Mouse (Mus musculus): ENCODE measurements around the gene Slc1a2.
A peak's percentile ranks its signal among the peaks of the same experiment; 100 is the strongest.

Slc1a2 gene

GRCm38 (mm10) chr2:102712678-102713628, 54.5 kb downstream of the Slc1a2 start:
- DNase-seq (ENCODE audit: low spot score in 2 of 2) = no peak

DNA sequence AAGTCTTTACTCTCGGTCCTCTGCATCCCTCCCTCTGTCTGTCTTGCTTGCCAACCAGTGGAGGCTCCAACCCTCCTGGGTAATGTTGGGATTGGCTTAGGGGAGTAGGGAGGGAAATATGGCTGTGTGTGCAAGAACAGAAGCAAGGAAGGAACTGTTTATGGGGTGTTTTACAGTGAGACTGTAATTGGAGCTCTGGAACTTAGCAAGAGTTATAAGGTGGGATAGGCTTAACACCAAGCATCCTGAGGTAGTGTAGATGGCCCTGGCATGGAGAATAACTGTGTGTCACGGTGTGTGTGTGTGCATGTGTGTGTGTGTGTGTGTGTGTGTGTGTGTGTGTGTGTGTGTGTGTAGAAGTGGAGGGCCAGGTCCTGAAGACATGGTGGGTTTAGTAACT, 55.9 kb downstream of the Slc1a2 start:
- no peak for DNase-seq (ENCODE audit: low spot score in 2 of 2)

DNA sequence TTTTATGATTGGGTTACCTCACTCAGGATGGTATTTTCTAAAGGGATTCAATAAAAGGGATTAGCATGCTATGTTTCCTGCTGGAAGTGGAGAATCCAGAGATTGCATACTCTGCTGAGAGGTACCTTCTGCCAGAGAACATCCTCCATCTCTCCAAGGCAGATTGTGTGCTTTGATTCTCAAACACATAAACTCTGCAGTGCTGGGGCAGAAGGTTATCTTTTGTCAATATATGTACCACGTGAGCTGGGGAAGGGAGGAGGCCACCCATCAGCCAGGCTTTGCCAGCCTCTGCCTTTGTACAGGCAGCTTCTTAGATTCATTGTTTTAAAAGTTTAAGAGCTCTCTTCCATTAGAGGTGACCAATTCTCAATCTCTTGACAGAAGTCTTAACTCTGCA, 57.3 kb downstream of the Slc1a2 start:
- DNase-seq (ENCODE audit: low spot score in 2 of 2) = no peak

DNA sequence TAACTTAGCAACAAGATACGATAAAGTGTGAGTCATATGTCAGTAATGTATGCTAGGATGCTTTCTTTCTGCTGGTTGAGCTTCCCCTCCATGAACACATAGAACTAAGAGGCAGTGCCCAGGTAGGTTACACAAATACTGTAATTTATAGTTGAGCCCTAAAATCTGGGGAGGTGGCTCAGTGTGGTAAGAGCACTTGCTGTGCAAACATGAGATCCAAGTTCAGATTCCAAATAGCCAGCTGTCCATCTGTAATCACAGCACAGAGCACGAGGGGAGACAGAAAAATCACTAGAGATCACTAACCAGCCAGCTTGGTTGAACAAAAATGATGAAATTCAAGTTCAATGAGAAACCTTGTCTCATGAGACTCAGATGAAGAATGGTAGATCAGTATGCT, 63.4 kb downstream of the Slc1a2 start:
- no peak for DNase-seq (ENCODE audit: low spot score in 2 of 2)

DNA sequence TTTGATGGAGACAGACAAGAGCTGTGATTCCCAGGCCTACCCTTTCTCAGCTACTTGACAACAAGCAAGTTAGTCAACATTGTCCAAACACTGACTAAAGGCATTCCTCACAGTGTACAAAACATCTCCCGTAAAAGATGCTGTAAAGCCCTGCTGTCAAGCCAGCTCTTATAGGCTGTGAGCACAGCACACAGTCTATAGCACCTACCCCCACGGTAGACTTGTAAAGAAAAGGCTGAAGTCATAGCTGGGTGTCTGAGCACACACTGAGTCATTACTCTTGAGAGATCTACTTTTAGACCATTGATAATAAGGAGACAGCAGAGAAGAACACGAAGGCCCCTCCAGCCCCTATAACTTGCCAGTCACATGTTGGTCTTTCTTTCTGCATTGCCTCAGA, 66.6 kb downstream of the Slc1a2 start:
- DNase-seq (ENCODE audit: low spot score in 2 of 2) = no peak

DNA sequence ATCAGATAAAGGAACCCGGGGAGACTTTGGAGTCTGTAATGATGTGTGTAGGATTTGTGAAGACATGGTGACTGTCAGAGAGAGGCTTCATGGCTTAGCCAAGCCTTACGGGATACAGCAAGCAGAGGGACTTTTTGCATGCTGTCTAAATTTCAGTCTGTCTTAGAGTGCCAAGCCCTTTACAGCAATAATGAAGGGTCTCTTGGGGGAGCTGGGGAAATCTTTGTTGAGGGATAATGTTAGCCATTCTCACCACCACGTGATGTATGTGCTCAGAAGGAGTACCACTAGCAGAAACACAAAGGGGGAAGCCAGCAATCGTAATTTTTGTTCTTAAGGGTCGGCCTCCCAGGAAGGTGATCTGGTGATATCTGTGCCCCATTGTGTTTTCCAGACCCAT, 71.9 kb downstream of the Slc1a2 start:
- DNase-seq (ENCODE audit: low spot score in 2 of 2) = no peak

DNA sequence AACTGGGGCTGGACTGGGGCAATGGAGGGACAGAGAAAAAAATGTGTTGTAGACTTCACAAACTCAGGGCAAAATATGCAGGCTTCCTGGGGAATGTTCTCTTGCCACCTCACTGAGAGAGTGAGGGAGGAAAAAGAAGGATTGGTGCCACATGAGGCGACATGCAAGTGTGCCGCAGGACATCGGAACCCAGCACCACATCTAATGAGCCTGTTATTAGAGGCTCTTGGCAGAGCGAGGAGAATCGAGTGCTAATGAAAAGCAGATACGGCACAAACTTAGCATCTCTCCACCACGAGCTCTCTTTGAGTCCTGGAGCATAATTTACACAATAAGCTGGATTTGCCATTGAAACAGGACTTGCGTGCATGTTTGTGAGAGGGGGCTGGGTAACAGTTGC, 72.3 kb downstream of the Slc1a2 start:
- no peak for DNase-seq (ENCODE audit: low spot score in 2 of 2)

DNA sequence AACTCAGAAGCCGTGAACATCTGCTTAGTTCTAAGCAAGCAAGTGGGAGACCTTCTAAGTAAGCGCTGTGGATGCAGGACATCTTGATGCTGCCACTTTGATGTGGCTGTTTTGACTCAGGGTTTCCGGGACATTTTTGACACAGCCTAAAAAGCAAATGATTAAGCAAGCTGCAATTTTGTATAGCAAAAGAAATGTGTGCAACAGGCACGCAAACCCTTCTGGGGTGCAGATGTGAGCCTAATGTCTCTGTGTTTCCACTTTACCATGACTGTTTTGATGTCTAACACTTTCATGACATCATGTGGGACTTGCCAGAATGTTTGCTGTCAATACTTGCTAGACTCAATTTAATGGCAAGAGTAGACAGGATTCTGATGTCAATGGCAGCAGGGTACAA, 74.7 kb downstream of the Slc1a2 start:
- no peak for DNase-seq (ENCODE audit: low spot score in 2 of 2)

DNA sequence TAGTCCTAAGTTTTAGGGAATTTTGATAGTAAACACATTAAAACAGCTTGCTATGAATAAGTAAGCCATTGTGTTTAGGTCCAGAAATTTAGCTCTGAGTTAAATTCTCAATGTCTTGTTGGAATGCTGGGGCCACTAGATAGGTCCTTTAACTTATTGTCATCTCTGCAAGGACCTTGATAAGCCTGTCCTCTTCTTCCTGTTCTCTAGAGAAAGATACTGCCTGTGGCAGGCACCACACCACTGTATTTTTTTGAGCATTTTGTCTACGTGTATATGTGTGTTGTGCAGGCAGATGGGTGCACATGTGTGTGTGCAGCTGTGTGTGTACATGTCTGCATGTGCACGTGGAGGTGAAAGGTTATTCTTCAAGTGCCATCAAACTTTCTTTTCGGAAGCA, 75.6 kb downstream of the Slc1a2 start:
- DNase-seq (ENCODE audit: low spot score in 2 of 2) = no peak

DNA sequence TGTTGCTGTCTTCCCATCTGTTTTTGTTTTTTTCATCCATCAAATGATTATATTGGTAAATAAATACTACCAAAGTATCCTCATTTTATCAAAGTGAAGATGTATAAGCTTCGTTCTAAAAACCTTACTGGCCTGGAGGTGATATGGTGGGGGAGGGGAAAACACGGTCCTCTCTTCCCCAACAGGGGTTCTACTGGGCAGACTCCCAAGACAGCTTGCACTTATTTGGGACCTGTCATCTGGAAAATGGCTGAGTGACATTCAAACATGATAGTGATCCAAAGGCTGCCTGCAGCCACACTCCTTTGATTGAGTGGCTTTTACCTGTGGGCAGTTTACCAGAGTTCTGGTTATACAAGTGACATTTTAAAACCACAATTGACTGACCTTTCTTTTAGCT, 76.6 kb downstream of the Slc1a2 start:
- no peak for DNase-seq (ENCODE audit: low spot score in 2 of 2)

- no peak for DNase-seq (ENCODE audit: low spot score in 2 of 2)
Measured at GRCm38 (mm10) chr2:102735811-102736210, 77.4 kb downstream of the Slc1a2 start.

DNA sequence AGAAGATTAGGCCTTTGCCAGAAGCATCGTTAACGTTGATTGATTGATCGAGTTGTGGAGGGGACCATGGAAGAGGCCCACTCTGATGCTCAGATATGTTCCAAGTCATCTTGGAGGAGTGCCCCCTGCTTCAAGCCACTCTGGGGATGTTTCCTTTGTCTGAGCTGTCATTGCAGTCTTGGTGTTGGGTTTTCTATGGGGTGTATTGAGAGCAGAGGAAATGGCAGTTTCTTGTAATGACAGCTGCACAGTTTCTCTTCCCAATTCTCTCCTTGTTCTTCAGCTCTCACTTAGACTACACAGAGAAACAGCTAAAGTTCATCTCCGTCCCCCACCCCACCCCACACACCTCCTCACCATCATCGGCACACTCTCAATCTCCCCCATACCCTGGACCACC, 78.0 kb downstream of the Slc1a2 start:
- no peak for DNase-seq (ENCODE audit: low spot score in 2 of 2)

DNA sequence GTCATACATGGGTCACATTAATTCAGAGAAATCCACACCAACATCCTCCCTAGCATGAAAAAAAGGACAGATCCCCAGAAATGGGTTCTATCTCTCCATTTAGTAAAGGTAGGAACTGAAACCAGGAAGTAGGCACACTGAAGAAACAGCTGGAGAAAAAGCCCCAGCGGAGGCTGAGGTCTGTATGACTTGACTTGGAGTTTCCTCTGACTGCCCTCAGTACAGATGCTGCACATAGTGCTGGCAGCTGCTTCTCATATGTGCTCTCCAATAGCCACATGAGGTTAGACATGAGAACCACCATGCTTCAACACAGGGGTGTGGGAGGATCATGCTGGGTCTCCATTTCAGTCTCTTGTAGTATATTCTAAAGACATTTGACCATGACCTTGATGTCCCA, 80.4 kb downstream of the Slc1a2 start:
- DNase-seq (ENCODE audit: low spot score in 2 of 2) = no peak

- DNase-seq (ENCODE audit: low spot score in 2 of 2) = peak; percentile 73 to 91
Measured at GRCm38 (mm10) chr2:102742685-102743084, 84.2 kb downstream of the Slc1a2 start.

DNA sequence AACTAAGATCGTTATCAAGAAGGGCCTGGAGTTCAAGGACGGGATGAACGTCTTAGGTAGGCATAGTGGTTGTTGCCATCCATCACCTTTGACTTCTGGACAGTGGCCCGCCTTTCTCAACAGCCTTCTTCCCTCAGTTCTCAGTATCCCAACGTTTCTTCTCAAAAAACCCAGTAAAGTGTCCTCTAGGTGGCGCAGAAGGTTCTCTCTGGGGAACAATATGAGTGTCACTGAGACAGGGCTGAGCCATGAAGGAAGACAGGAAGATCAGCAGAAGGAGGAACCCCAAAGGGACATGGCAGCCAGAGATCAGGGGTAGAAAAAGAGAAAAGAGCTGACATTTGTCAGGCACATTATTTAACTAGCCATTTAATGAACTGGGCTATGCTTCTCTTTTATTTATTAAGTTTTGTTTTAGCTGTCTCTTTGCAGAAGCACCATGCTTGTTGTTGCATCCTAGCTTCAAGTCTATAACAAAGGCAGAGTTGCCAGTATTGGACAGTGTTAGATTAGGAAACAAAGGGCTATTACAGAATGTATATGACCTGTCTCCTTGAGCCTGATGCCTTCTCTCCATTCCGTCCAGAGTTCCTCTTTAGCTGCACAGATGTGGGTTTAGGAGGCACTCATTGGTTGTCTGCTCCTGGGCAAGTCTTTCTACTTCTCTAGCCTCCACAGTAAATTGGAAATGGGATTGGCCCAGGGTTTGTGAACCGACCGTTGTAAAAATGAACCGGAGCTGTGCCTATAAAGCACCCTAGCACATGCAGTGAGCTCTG, 85.6 kb downstream of the Slc1a2 start:
- DNase-seq (ENCODE audit: low spot score in 2 of 2) = peak; percentile 57 to 69

- peak; percentile 45 to 63 for DNase-seq (ENCODE audit: low spot score in 2 of 2)
Measured at GRCm38 (mm10) chr2:102745259-102745906, 86.9 kb downstream of the Slc1a2 start.

DNA sequence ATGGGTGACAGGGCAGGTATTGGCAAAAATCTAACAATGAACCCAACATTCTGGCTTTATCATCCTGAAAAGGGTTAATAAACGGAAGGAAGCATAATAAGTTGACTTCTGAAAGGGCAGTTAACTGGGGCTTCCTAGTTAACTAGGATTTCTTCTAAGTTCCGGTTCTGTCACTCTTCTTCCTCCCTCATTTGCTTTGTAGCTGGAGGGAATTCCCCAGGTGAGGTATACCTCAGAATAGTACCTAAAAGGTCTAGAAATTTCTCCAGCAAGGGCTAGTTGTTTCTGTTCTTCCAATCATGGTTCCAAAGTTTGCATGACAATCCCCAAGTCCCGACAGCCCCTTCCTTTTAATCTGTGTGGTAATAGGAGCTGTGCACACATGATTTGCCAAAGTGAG, 89.3 kb downstream of the Slc1a2 start:
- DNase-seq (ENCODE audit: low spot score in 2 of 2) = no peak

DNA sequence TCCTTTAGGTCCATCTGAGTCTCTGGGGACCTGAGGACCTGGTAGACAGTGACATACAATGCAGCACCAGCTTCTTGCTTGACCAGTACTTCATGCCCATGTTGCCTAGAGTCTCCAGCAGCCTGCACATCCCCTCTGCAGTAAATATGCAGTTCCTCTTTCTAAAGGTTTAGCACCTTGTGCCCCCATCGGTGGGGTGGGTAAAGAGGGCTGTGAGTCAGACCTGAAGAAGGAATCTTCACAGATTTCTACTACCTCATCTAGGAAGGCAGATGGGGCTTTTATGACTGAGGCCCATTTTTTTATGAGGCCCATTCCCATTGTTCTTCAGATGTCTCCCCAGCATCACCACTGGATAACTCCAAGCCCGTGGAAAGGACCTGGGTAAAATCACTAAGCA, 91.5 kb downstream of the Slc1a2 start:
- DNase-seq (ENCODE audit: low spot score in 2 of 2) = no peak

GRCm38 (mm10) chr2:102751846-102752245, 93.4 kb downstream of the Slc1a2 start:
- DNase-seq (ENCODE audit: low spot score in 2 of 2) = no peak

- no peak for DNase-seq (ENCODE audit: low spot score in 2 of 2)
Measured at GRCm38 (mm10) chr2:102757241-102757860, 98.9 kb downstream of the Slc1a2 start.

- DNase-seq (ENCODE audit: low spot score in 2 of 2) = peak in 1 of 2 experiments; percentile 51
Measured at GRCm38 (mm10) chr2:102759479-102759878, 101.0 kb downstream of the Slc1a2 start.

Measured in right cerebral cortex, postnatal 10 days (tissue).